Mouse (Mus musculus) MEL (cell line): Measurements from ENCODE around the gene L1cam. TPM values are rescaled to one million over a fixed set of nuclear protein-coding genes. Genes with fewer than 3 reads are reported as not detected.
A peak's percentile ranks its signal among the peaks of the same experiment; 100 is the strongest.

ENCODE experiments used
- DNase-seq: peaks from one replicate; pipeline ENCODE4 v3.0.0; 2011; ENCODE audit warnings: low read depth, low spot score
- H3K27ac ChIP-seq: 2 replicates; pipeline ENCODE4 v1.5.1; 2012; ENCODE audit warnings: low read depth, mild to moderate bottlenecking, control low read depth, low read length, moderate library complexity; ENCODE audit not compliant: control insufficient read depth
- H3K27me3 ChIP-seq, 2 experiments: fragments of 150-350 bp in 1 of 2; sonication (generic) in 1 of 2; 2 replicates each; pipeline ENCODE4 v1.6.1; 2012; ENCODE audit warnings: low read length in 2 of 2, mild to moderate bottlenecking in 2 of 2, improper control_type of control experiment in 1 of 2, moderate library complexity in 1 of 2; ENCODE audit not compliant: insufficient read depth in 2 of 2, control insufficient read depth in 1 of 2
- H3K36me3 ChIP-seq, 2 experiments: 2 replicates each; pipeline ENCODE4 v1.6.1; 2012 to 2014; ENCODE audit warnings: low read length in 2 of 2, improper control_type of control experiment in 1 of 2, inconsistent platforms in 1 of 2, mild to moderate bottlenecking in 1 of 2; ENCODE audit not compliant: insufficient read depth in 2 of 2, control insufficient read depth in 1 of 2
- H3K4me1 ChIP-seq, 2 experiments: fragments of 150-350 bp in 1 of 2; sonication (generic) in 1 of 2; 2 replicates each; pipeline ENCODE4 v1.6.1; 2012; ENCODE audit warnings: low read length in 2 of 2, improper control_type of control experiment in 1 of 2, mild to moderate bottlenecking in 1 of 2; ENCODE audit not compliant: insufficient read depth in 2 of 2, control insufficient read depth in 1 of 2
- H3K4me3 ChIP-seq, 2 experiments: fragments of 150-350 bp in 1 of 2; sonication (generic) in 1 of 2; 2 replicates each; pipeline ENCODE4 v1.5.1; 2012; ENCODE audit warnings: low read depth in 2 of 2, low read length in 2 of 2, mild to moderate bottlenecking in 2 of 2, moderate library complexity in 2 of 2, control low read depth in 1 of 2, improper control_type of control experiment in 1 of 2; ENCODE audit not compliant: control insufficient read depth in 1 of 2, insufficient read depth in 1 of 2
- H3K79me2 ChIP-seq: 2 replicates; pipeline ENCODE4 v1.6.1; 2012; ENCODE audit warnings: mild to moderate bottlenecking, low read length, moderate library complexity; ENCODE audit not compliant: control insufficient read depth, poor library complexity, insufficient read depth
- H3K9ac ChIP-seq: 2 replicates; pipeline ENCODE4 v1.6.1; 2012; ENCODE audit warnings: low read depth, mild to moderate bottlenecking, control low read depth, low read length, moderate library complexity; ENCODE audit not compliant: control insufficient read depth, poor library complexity, severe bottlenecking
- H3K9me3 ChIP-seq: fragments of 150-350 bp; sonication (generic); replicated peaks from 2 replicates; pipeline ENCODE4 v1.6.1; 2012; ENCODE audit warnings: mild to moderate bottlenecking, low read length, improper control_type of control experiment, moderate library complexity; ENCODE audit not compliant: insufficient read depth
- ELF1 ChIP-seq: IDR thresholded peaks from 2 replicates; pipeline ENCODE4 v1.6.1; 2014; ENCODE audit warnings: low read depth, mild to moderate bottlenecking, inconsistent platforms, low read length, improper control_type of control experiment, moderate library complexity
- EP300 ChIP-seq, 2 experiments: IDR thresholded peaks; 2 replicates each; pipeline ENCODE4 v1.6.1; 2011; ENCODE audit warnings: improper control_type of control experiment in 2 of 2, low read length in 2 of 2, low read depth in 1 of 2, mild to moderate bottlenecking in 1 of 2
- ETS1 ChIP-seq: IDR thresholded peaks from 2 replicates; pipeline ENCODE4 v1.6.1; 2012; ENCODE audit warnings: low read depth, mild to moderate bottlenecking, inconsistent platforms, low read length, improper control_type of control experiment, moderate library complexity
- GATA1 ChIP-seq: IDR thresholded peaks from 2 replicates; pipeline ENCODE4 v1.6.1; 2011; ENCODE audit warnings: low read depth, low read length, improper control_type of control experiment
- HCFC1 ChIP-seq: IDR thresholded peaks from 2 replicates; pipeline ENCODE4 v1.6.1; 2012; ENCODE audit warnings: low read depth, mild to moderate bottlenecking, inconsistent platforms, low read length, improper control_type of control experiment, moderate library complexity
- KAT2A ChIP-seq: conservative IDR thresholded peaks from 2 replicates; pipeline ENCODE4 v1.6.1; 2012; ENCODE audit warnings: low read depth, low read length, improper control_type of control experiment, inconsistent platforms
- MAX ChIP-seq: IDR thresholded peaks from 2 replicates; pipeline ENCODE4 v1.6.1; 2011; ENCODE audit warnings: low read length, improper control_type of control experiment
- MYB ChIP-seq: IDR thresholded peaks from 2 replicates; pipeline ENCODE4 v1.6.1; 2011; ENCODE audit warnings: mild to moderate bottlenecking, low read depth, low read length, improper control_type of control experiment
- MYC ChIP-seq: IDR thresholded peaks from 2 replicates; pipeline ENCODE4 v1.6.1; 2011; ENCODE audit warnings: low read depth, mild to moderate bottlenecking, low read length, improper control_type of control experiment, moderate library complexity
- NELFE ChIP-seq: IDR thresholded peaks from 2 replicates; pipeline ENCODE4 v1.6.1; 2011; ENCODE audit warnings: low read depth, low read length, improper control_type of control experiment
- NRF1 ChIP-seq: IDR thresholded peaks from 2 replicates; pipeline ENCODE4 v1.6.1; 2014; ENCODE audit warnings: low read depth, mild to moderate bottlenecking, inconsistent platforms, low read length, improper control_type of control experiment, moderate library complexity; ENCODE audit not compliant: poor library complexity, insufficient read depth, severe bottlenecking
- POLR2A ChIP-seq, 2 experiments: IDR thresholded peaks; 2 replicates each; pipeline ENCODE4 v1.6.1; 2011 to 2012; ENCODE audit warnings: low read length in 2 of 2, mild to moderate bottlenecking in 2 of 2, control low read depth in 1 of 2, improper control_type of control experiment in 1 of 2, low read depth in 1 of 2, moderate library complexity in 1 of 2; ENCODE audit not compliant: control insufficient read depth in 1 of 2, insufficient read depth in 1 of 2, poor library complexity in 1 of 2
- POLR2AphosphoS2 ChIP-seq: IDR thresholded peaks from 2 replicates; pipeline ENCODE4 v1.6.1; 2011; ENCODE audit warnings: low read length, improper control_type of control experiment
- SIN3A ChIP-seq: IDR thresholded peaks from 2 replicates; pipeline ENCODE4 v1.6.1; 2012; ENCODE audit warnings: low read length, improper control_type of control experiment, inconsistent platforms
- SMC3 ChIP-seq: IDR thresholded peaks from 2 replicates; pipeline ENCODE4 v1.6.1; 2011; ENCODE audit warnings: low read depth, low read length, improper control_type of control experiment
- TBP ChIP-seq: IDR thresholded peaks from 2 replicates; pipeline ENCODE4 v1.8.0; 2011; ENCODE audit warnings: low read depth, low read length, improper control_type of control experiment
- TCF12 ChIP-seq: IDR thresholded peaks from 2 replicates; pipeline ENCODE4 v1.6.1; 2014; ENCODE audit warnings: low read depth, mild to moderate bottlenecking, inconsistent platforms, low read length, improper control_type of control experiment, moderate library complexity
- ZKSCAN1 ChIP-seq: IDR thresholded peaks from 2 replicates; pipeline ENCODE4 v1.6.1; 2012; ENCODE audit warnings: low read depth, mild to moderate bottlenecking, inconsistent platforms, low read length, improper control_type of control experiment, moderate library complexity
- ZMIZ1 ChIP-seq: IDR thresholded peaks from 2 replicates; pipeline ENCODE4 v1.6.1; 2012; ENCODE audit warnings: low read depth, mild to moderate bottlenecking, inconsistent platforms, low read length, improper control_type of control experiment, moderate library complexity
- ZNF384 ChIP-seq: IDR thresholded peaks from 2 replicates; pipeline ENCODE4 v1.6.1; 2012; ENCODE audit warnings: low read depth, mild to moderate bottlenecking, inconsistent platforms, low read length, improper control_type of control experiment
- polyA plus RNA-seq, 2 experiments: library from polyadenylated mRNA; stranded (reverse) in 1 of 2; unstranded in 1 of 2; fragments of >175 nt in 1 of 2; fragments of >200 nt in 1 of 2; gene quantifications; 2 replicates each; pipeline versions ENCODE4 v1.2.1 to v1.2.4; 2012; ENCODE audit warnings: low replicate concordance in 2 of 2, low read depth in 1 of 2; ENCODE audit not compliant: insufficient read length in 2 of 2, insufficient read depth in 1 of 2, missing spikeins in 1 of 2
- total RNA-seq: library from RNA; depleted of rRNA; stranded (reverse); fragments of 300-350 nt; gene quantifications from 2 replicates; pipeline ENCODE4 v1.2.3, GENCODE M21; 2012

Gene L1cam
- total and polyA plus RNA-seq, 3 experiments = 0.73 to 0.96 TPM; not detected in 1

- H3K4me1 ChIP-seq = peaks cover 17 to 52% of the 10 kb centered on the region in 2 experiments
- H3K79me2 ChIP-seq = peaks cover 8% of the 10 kb centered on the region; the same call in 1 of the 2 replicates
- peak overlapping the region; percentile 27 to 30 for H3K4me3 ChIP-seq
- peaks cover 0 to 51% of the 10 kb centered on the region in 2 experiments; a peak in 2 of 4 replicates for H3K36me3 ChIP-seq
- peak overlapping the region; percentile 79 for H3K9ac ChIP-seq
- no peaks in the 10 kb centered on the region for H3K27me3 ChIP-seq
- TF ChIP-seq EP300 (IDR thresholded peaks at IDR 0.05; ENCODE audit: low read depth in 1 of 2, low read length in 2 of 2) = peak in 1 of 2 experiments; percentile 61; a peak in 2 of 4 replicates
- TF ChIP-seq HCFC1 = peak; percentile 77
- TF ChIP-seq KAT2A = peak; percentile 33; the same call in 1 of the 2 replicates
- no peak for TF ChIP-seq SMC3
- TF ChIP-seq ETS1 = peak; percentile 18; the same call in 1 of the 2 replicates
- TF ChIP-seq ELF1 = 0 out of 2 replicates have a peak, but pooled peaks have one; percentile 8
- TF ChIP-seq POLR2A (IDR thresholded peaks at IDR 0.05; ENCODE audit: control insufficient read depth in 1 of 2, insufficient read depth in 1 of 2, low read depth in 1 of 2, low read length in 2 of 2, poor library complexity in 1 of 2) = peak; percentile 34 to 72; a peak in 1 of 4 replicates
- TF ChIP-seq TCF12 = peak; percentile 50
- 0 out of 2 replicates have a peak, but pooled peaks have one; percentile 18 for TF ChIP-seq MAX
- no peak for TF ChIP-seq ZKSCAN1
- TF ChIP-seq MYB = peak; percentile 49; the same call in 1 of the 2 replicates
- peak; percentile 67 for TF ChIP-seq TBP
- TF ChIP-seq SIN3A = no peak
- TF ChIP-seq NRF1 = peak; percentile 91
- 0 out of 2 replicates have a peak, but pooled peaks have one; percentile 9 for TF ChIP-seq ZMIZ1
- peak; percentile 69 for TF ChIP-seq NELFE
- peak; percentile 13; the same call in 1 of the 2 replicates for TF ChIP-seq MYC
- TF ChIP-seq ZNF384 = peak; percentile 92
- TF ChIP-seq POLR2AphosphoS2 = peak; percentile 84
- no peak for TF ChIP-seq GATA1
- H3K9me3 ChIP-seq = no peaks in the 10 kb centered on the region
- DNase-seq = peak; percentile 97
- peak overlapping the region; percentile 98 for H3K27ac ChIP-seq
Observed at GRCm38 (mm10) chrX:73914827-73915703, 19.2 kb upstream of the L1cam start.
